Mouse (Mus musculus) CD4-positive helper T cell, adult 2 months (primary cell): ENCODE results near the gene Mrtfa.
"Not testable (repeated sequence)": the region's sequence is repeated elsewhere in the genome, so short reads cannot be mapped to it uniquely, and the experiment has no call there.

Source experiments
- DNase-seq: peaks from one replicate; pipeline ENCODE4 v3.0.0-alpha.2; 2012; ENCODE audit warnings: low read depth, missing footprints, low spot score

Gene Mrtfa

DNA sequence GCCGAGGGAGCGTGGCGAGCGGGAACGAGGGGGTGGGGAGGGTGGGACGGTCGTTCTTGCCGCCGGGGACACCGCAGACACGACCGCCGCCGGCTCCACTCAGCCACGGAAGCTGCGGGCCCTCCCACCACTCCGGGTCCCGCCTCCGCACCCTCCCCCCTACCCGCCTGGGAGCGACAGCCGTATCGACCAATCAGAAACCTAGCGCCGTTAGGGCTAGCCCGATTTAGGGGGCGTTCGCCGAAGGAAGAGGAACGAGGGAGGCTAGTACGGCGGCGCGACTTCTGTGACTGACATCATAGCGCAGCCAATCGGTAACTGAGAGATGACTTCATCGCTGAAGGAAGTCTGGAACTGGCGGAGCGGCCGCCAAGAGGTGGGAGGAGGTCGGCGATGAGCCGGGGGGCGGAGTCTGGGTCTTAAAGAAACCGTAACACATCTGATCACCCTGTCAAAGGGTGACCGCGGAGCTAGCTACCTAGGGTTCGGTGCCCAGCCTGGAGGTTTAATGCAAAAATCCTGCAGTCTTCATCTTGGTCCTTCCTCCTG lies at the start of gene Mrtfa:
Mrtfa (minus strand) TSS at position 128 of the 549 bp plus-strand sequence.
- DNase-seq = peak; percentile 100

DNA sequence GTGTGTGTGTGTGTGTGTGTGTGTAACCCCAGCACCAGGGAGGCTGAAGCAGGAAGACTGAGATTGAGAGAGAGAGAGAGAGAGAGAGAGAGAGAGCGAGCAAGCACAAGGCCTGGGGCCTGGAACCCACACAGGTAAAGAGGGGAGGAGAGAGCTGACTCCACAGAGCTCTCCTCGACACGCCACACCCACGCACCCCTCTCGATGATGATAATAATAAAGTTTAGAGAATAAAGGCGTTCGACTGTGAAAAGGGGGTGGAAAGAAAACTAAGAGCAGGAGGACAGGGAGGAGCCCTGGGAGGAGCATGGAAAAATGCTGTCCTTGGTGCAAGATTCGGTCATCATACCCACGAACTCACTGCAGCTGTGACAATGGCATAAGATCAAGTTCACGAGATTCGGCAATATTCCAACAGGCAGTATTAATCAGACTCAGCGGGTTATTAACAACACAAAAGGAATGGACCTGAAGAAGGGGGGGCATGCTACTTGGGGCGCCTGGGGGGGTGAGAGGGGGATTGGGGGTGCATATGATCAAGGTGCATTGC lies 49.3 kb upstream of the Mrtfa start:
- DNase-seq = peak; percentile 19

DNA sequence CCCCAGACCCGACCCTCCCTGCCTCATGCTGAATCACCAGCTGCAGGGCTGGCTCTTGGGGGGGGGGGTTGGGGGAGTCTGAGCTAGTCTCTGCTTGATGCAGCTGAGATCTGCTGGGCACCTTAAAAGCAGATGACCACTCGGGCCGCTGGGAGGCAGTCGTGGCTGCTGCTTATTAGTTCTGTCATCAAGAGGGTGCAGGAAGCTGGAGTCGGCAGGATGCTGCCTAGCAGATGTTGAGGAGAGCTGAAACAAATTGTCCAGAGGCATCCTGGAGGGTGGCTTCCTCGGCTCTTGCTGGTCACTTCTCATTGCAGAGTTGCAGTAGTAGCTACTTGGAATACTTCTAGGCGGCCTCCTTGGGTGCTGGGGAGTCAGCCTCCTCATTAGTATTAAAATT lies 48.7 kb upstream of the Mrtfa start:
- peak; percentile 67 for DNase-seq

DNA sequence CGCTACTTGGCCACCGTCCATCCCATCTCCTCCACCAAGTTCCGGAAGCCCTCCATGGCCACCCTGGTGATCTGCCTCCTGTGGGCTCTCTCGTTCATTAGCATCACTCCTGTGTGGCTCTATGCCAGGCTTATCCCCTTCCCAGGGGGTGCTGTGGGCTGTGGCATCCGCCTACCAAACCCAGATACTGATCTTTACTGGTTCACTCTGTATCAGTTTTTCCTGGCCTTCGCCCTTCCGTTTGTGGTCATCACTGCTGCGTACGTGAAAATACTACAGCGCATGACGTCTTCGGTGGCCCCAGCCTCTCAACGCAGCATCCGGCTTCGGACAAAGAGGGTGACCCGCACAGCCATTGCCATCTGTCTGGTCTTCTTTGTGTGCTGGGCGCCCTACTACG lies 46.9 kb upstream of the Mrtfa start:
- DNase-seq = peak; percentile 64

DNA sequence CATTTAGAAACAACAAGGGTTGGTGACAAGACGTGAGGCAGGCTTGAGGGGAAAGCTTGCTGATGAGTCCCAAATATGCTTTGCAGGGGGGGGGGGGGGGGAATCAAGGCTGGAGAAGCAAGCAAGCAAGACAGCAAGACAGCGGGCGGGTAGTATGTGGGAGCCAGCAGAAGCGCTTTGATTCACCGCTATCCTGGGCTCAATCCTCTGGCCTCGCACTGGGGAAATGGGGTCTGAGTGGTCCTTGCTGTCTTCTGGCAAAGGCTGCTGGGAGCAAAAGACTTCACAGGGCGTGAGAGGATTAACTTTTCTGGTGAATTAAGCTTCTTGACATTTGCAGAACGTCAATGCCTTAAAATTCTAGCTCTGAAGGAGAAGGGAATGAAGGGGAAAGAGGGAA lies 45.5 kb upstream of the Mrtfa start:
- DNase-seq = no peak

DNA sequence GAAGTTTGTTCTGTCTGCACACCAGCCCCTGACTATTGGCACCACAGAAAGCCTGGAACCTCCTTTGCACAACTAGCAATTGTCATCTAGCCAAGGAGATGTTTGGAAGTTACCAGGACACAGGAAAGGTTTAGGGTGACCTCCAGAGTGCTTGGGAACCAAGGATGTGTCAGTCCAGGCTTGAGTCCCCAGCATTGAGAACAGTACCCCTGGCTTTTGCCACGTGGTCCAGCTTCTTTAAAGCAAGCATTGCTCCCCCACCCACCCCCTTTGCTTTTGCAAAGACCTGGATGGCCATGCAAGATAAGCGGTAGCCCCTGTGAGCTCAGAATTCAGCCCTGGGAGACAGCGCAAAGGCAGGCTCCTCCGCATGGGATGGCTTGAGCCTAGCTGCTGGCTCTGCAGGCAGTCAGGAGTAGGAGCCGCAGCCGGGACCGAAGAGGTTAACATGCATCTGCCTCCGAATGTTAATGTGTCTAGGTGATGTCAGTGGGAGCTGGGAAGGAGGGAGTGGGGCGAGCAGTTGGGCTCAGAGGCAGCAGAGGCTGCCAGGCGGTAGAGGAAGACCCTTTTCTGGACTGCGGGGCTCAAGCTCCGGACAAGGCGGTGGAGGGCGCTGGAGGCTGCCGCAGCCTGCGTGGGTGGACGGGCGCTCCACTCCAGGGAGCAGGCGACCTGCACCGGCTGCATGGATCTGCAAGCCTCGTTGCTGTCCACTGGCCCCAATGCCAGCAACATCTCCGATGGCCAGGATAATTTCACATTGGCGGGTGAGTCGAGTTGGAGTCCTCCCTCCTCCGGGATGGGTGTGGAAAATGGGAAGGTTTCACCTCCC lies 44.7 kb upstream of the Mrtfa start, which contains the start of gene Mchr1:
Mchr1 (plus strand) TSS at position 414 of the 835 bp plus-strand sequence.
- no peak for DNase-seq

DNA sequence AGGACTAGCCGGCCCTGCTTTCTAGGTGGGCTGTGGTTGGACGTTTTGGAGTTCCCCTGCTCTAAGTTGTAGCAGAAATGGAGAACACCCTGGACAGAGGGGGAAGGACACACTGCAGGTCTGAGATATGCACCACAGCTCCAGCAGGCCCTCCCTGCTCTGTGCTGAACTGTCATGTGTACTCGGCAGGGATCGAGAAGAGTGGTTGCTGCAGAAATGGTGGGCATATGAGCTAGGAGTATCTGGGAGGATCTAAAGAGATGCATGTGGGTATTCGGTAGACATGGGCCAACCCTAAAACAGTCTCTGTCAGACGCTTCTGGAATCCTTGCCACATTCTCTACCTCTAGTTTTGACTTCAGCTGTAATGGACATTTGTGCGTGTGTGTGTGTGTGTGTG lies 40.8 kb upstream of the Mrtfa start:
- no peak for DNase-seq

DNA sequence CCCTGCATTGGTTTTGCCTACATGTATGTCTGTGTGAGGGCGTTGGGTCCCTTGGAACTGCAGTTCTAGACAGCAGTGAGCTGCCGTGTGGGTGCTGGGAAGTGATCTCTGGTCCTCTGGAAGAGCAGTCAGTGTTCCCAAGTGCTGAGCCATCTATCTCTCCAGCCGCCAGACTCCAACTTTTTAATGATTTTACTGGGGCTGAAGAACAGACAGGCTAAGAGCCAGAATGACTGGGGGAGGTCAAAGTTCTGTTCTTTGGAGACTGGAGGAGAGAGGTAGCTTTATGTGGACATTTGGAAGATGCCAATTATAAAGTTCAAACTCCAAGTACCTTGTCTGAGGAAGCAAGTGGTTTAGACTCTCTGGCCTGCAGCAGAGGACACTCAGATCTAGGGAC lies 39.2 kb upstream of the Mrtfa start:
- DNase-seq = no peak

DNA sequence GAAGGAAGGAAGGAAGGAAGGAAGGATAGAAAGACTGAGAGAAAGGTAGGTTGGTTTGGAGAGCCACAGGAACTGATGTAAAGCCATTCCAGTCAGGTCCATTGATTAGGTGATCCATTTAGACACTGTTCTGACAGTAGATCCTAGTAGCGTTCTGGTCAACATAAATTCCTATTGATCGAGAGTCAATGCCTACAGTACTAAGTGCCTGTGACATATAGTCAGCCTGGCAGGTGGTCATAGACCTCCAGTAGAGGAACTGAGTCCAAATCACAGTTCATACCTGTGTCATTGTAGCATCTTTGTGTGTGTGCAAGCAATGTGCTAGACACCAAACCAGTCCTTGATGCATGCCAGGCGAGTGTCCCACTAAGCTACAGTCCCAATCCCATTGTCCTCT lies 37.7 kb upstream of the Mrtfa start:
- no peak for DNase-seq

DNA sequence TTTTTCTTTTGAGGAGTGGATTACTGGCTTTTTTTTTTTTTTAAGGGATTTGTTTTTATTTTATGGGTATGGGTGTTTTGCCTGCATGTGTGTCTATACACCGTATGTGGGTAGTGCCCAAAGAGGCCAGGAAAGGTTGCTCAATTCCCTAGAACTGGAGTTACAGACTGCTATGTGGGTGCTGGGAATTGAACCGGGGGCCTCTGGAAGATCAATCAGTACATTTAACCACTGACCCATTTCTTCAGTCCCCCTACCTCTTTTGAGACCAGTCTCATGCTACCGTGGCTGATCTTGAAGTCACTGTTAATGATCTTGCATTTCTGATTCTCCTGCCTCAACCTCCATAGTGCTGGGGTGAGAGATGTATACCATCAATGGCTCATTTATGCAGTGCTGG lies 36.7 kb upstream of the Mrtfa start:
- DNase-seq = no peak

DNA sequence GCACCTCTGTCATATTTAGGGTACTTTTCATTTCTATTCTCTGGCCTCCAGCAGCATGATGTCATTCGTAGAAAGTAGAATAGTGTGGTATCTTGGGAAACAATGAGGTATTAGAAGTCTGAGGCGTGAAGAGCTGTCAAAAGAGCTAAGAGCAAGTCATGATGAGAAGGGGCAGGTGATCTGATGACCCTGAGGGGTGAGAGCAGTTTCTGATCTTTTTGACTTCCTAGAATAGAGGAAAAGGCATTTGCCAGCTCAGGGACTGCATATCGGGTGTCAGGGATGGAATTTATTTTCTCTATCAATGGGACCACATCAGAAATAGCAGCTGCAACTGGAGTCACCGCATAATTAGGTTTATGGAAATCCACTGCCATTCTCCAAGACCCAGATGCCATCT lies 36.2 kb upstream of the Mrtfa start:
- DNase-seq = no peak

DNA sequence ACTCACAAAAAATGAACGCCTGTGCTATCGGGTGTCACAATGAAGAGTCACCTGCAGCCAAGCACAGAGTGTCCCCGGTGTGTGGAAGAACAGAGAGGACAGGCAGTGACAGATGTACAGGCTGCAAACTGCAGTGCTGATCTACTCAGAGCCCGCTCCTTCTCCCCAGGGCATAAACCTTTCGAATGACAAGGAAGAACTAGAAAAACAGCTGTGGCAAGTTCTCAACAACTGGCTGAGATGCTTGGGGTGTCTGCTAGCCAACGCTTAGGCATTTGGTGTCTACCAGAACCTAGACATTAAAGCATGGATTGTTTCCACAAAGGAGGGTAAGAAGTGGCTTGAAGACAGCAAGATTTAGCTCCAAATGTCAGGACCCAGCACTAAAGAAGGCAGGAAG lies 35.2 kb upstream of the Mrtfa start:
- no peak for DNase-seq

DNA sequence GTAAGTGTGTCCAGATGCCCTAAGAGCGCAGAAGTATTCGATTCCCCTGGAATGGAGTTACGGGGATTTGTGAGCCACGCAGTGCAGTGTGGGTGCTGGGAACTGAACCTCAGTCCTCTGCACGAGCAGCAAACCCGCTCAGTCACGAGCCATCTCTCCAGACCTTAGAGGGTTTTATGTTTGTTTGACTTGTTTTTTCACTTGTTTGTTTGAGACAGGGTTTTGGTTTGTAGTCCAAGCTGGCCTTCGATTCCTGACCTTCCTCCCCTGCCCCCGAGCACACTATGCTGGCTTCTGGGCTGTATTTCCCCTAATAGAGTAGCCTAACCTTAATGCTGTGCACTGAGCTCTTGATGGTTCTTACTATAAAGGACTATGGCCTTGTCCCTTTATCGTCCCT lies 34.5 kb upstream of the Mrtfa start:
- DNase-seq = no peak

DNA sequence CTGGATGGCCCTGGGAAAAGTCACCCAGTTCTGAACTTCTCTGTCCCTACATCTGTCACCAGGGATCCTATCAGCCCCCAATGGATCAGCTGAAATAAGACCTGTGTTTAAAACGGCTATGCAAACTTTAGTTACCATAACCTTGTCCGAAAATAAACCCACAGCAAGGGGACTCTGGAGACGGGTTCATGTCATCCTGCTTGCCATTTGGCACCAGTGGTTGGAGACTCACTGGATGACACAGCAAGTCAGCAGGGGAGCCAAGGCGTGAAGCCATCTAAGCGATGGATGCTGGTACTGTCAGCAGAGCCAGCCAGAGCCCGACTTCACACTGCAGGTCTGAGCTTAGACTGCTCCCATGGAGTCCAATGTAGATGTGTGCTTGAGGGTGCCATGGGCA lies 30.9 kb upstream of the Mrtfa start:
- DNase-seq = no peak

DNA sequence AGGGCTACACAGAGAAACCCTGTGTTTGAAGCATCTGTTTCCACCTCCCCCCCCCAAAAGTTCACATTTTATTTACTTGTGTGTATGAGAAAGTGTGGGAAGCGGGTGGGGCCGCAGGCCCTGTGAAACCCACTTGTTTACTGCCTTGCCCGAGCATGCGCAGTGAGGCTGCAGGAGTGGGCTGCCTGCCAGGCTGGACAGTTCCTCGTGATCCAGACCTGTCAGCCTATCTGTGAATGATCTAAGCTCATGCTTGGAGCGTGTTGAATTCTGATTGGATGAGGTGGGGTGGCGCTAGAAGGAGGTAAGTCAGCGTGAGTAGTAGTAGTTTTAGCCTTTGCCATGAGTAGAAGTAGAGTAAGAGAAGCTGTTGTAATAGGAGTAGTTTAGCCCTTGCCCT lies 29.5 kb upstream of the Mrtfa start:
- not testable (repeated sequence) for DNase-seq

DNA sequence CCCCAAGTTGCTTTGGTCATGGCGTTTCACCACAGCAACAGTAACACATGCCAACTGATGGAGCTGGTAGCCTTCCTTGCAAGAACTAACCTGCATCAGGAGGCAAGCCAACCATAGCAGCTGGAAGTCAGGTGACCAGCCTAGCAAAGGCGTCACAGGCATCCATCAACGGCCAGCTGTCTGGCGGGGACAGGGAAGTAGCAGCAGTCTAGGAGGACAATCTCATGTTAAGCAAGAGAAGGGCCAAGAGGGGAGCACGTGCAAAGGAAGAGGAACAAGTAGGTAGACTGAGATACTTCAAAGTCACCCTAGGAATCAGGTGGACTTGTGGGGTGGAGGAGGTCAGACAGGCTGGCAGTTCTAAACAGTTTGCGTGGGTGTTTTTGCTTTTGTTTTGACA lies 28.5 kb upstream of the Mrtfa start:
- no peak for DNase-seq

DNA sequence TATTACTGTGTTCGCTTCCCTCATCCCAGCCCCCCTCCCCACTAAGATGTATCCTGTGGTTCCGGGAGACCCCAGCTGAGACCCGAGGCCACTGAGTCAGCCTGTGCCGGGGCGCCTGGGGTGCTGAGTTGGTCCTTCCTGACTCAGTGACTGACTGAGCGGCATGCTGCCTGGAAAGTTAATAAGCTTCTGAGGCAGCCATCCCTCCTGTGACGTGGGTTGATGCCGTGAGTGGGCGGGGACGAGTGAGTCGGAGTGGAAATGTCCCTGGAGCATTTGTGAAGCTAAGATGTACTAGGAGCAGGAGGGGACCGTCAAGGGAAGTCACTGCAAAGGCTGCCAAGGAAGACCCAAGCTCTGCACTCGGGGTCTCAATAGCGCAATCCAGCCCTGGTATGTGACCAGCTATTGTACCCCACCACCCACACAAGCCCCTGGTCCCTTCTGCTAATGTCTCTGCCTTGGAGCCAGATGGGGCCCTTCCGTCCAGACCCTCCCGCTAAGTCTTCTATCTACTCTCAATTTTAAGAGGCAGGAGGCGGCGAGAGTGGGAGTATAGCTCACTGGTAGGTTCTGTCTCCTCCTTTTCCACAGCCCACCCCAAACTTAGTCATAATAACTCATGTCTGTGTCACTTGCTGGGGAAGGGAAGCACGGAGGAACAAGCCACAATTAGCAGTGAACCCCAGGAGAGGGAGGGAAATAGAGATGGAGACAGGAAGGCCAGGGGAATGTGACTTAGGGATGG lies 26.5 kb upstream of the Mrtfa start:
- DNase-seq = no peak

DNA sequence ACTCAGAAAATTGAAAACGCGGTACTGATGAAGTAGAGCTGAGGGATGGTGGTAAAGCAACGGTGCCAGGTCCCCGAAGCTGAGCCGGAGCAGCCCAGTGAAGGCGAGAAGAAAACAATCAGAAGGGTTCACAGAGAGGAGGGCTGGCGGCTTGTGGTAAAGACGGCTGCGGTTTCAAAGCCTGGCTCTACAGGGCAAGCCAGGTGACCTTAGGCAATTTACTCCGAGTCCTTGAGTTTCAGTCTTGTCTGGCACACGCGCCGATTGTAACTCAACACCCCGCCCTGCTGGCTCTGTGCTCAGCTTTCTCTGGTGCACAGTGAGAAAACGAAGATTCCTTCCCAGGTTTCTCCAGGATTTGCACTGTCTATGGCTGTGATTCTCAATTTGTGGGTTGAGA lies 22.4 kb upstream of the Mrtfa start:
- no peak for DNase-seq

DNA sequence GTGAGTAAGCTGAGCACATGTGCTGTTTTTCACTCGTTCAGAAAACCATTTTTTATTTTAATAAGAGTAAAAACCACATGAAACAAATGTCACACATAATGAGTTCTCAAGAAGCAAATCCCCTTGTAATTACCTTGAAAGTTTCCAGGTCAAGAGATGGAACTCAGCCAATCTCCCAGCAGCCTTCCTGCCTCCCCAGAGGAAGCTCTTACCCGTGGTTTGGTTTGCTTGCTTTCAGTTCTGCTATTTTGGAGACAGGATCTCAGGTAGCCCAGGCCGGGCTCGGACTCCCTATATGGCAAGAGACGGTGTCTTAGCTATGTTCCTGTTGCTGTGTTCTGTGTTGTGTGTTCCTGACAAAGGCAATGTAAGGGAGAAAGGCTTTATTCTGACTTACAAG lies 19.9 kb upstream of the Mrtfa start:
- DNase-seq = peak; percentile 37

DNA sequence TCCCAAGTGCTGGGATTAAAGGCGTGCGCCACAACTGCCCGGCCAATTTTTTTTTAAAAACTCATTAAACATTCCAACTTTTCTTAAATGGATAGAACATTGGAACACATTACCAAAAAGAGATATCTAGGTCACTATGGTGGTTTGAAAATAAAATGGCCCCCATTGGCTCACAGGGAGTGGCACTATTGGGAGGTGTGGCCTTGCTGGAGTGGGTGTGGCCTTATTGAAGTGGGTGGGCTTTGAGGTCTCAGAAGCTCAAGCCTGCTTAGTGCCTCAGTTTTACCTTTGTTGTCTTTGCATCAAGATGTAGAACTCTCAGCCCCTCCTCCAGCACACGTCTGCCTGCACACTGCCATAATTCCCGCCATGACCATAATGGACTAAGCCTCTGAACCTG lies 11.9 kb upstream of the Mrtfa start:
- no peak for DNase-seq

DNA sequence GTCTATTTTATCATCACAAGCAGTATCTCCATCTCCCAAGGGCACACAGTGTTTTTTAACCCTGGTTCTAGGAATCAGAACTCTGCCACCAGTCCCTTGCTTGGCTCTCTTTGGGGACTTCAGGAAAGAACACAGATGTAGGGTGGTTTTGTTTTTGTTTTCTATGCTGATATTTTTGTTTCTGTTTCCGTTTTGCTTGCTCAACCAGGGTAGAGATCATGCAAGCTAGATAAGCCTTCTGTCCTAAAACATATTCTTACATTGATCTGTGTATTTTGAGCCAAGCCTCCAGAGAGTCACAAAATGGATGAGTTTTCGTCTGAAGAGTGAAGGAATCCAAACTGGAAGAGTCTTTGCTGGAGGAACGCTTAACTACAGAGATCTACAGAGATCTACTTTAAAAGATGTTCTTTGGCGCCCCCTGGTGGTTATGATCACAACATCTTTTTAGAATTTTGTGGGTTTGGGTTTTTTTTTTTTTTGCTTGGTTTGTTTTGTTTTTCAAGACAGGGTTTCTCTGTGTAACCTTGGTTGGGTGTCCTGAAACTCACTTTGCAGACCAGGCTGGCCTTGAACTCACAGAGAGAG lies 8.9 kb upstream of the Mrtfa start:
- peak; percentile 84 for DNase-seq

DNA sequence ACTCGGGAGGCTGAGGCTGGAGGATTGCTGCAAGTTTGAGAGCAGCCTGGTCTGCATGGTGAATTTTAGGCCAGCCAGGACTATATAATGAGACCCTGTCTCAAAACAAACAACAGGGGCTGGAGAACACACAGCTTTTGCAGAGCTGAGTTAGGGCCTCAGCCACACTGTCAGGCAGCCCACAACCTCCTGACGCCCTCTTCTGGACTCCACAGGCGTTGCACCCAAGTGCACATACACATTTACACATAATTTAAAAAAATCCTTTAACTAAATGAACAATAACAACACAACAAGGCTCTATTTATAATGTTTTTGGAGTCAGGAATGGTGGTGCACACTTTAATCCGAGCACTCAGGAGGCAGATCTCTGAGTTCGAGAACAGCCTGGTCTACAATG lies 7.9 kb upstream of the Mrtfa start:
- DNase-seq = peak; percentile 34
